Mouse (Mus musculus): Measurements from ENCODE around the gene Dnaja1. TPM values are rescaled to one million over a fixed set of nuclear protein-coding genes. Genes with fewer than 3 reads are reported as not detected.
A peak's percentile ranks its signal among the peaks of the same experiment; 100 is the strongest.

Dnaja1 gene
- total RNA-seq, 2 experiments from 2014 or later, result 227 to 253 TPM

DNA sequence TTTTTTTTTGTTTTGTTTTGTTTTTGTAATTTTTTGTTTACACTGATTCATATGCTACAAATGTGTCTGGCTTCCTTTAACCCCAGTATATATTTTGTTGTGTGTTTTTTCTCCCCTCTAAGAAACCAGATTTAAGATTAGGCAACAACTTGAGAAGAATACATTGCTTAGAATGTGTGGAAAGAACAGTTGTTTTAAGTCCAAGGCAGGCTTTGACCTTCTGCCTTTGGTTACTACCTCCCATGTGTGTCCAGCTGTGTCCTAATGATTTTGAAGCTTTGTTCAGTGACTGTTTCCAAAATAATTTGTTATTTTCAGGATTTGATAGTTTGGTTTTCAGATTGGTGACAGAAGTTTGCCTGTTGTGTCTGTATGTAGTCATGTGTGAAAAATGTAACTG is 9.3 kb downstream of the Dnaja1 start:
- DNase-seq (ENCODE audit: low spot score in 2 of 2), result no peak

GRCm38 (mm10) chr4:40735351-40735750 is 13.4 kb downstream of the Dnaja1 start:
- DNase-seq (ENCODE audit: low spot score in 2 of 2), result no peak

GRCm38 (mm10) chr4:40757157-40757779 is 35.3 kb downstream of the Dnaja1 start:
- DNase-seq (ENCODE audit: low spot score in 2 of 2), result no peak

DNA sequence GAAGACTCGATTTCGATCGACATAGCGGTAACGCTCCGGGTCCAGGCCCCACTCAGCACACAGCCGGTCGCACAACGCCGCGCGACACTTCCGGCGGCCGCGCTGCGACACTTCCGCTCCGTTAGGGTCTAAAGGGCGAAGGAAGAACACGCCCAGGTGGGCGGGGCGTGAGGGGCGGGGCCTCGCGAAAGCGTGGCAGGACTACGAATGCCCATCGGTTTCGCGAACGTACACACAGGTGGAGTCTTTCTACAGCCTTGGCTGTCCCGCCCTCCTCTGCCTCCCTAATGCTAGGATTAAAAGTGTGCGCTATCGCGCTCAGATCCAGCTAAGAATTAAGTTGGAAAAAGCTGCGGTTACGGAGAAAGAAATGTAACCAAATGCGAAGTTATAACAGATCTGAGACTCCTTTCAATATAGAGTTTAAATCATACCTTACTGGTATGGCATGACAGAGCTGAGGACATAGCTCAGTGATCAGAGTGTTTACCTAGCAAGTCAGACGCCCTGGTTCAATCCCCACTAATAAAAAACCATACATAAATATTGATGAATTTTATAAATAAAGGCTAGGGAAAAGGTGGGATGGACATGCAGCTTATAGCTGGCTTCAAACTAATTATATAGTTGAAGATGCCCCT is 36.0 kb downstream of the Dnaja1 start, which contains the start of gene Smu1:
Gene Smu1 (minus strand): TSS at position 144 of the 641 bp plus-strand sequence.
- DNase-seq (ENCODE audit: low spot score in 2 of 2), result peak; percentile 90 to 92

- DNase-seq (ENCODE audit: low spot score in 2 of 2), result no peak
These were observed 37.9 kb downstream of the Dnaja1 start for GRCm38 (mm10) chr4:40759876-40760275.

- peak; percentile 35 to 61 for DNase-seq (ENCODE audit: low spot score in 2 of 2)
These were observed 52.6 kb downstream of the Dnaja1 start for GRCm38 (mm10) chr4:40774279-40775259.

GRCm38 (mm10) chr4:40776416-40776815 is 54.5 kb downstream of the Dnaja1 start:
- DNase-seq (ENCODE audit: low spot score in 2 of 2), result no peak

DNA sequence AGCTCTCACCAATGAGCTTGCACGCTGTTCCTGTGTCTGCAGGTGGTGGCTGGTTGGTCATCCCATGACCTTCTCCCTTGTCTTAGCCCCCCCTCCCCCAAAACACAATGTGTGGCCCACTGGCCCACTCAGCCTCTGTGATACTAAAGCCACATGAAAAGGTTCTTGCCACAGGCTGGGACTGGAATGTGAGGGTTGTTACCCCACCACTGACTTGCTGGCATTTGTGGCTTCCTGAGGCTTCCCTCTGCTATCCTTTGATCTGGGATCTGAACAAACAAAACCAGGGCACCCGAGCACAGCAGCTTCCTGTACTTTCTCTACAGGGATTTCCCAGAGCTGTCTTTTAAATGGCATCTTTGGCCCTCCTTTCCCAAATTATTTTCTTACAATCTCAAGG is 55.2 kb downstream of the Dnaja1 start:
- DNase-seq (ENCODE audit: low spot score in 2 of 2), result no peak

GRCm38 (mm10) chr4:40778656-40779055 is 56.7 kb downstream of the Dnaja1 start:
- DNase-seq (ENCODE audit: low spot score in 2 of 2), result no peak

DNA sequence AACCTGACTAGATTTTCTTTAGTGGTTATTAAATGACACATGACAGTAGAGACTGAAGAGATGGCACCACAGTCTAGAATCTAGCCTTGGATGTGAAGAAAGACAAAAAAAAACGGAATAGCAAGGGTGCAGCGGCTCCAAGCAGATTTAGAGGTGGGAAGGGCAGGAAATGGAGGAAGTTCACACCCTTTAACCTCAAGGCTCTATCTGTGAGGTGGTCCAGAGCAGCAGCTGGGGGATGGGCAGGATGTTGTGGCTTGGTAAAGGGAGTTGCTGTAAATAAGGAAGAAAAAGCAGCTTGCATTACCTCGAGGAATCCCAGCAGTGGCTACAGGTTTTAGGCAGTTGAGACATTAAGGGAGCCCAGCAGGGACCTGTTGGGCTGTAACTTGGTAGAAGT is 59.2 kb downstream of the Dnaja1 start:
- DNase-seq (ENCODE audit: low spot score in 2 of 2), result no peak

DNA sequence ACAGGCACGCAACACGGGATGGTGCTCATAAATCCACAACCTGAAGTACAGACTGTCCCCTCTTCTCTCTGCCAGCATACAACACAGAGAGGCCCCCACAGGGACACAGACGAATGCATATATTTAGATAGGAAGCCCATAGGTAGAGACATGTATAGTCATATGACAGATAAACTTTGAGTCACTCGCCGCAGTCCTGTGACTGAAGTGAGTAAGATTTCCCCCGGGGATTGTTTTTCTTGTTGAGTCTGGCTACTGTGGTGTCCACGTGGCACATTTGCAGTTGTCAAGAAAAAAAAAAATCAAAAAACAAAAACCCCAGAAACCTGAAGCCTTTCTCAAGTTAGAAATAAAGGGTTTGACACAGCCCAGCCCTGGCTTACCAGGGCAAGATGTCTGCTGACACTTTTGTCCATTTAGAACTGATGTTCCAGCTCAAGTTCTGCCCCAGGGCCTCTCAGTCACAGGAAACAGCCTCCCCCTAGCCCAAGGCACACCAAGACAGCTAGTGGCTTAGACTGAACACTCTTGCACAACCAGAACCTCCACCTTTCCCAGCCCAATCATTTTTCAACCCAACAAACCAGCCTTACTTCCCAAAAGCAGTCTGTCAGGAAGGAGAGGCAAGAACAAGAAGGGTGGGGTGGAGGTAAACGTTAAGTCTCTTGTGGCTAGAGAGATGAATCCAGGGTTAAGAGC is 60.0 kb downstream of the Dnaja1 start:
- DNase-seq (ENCODE audit: low spot score in 2 of 2), result no peak

DNA sequence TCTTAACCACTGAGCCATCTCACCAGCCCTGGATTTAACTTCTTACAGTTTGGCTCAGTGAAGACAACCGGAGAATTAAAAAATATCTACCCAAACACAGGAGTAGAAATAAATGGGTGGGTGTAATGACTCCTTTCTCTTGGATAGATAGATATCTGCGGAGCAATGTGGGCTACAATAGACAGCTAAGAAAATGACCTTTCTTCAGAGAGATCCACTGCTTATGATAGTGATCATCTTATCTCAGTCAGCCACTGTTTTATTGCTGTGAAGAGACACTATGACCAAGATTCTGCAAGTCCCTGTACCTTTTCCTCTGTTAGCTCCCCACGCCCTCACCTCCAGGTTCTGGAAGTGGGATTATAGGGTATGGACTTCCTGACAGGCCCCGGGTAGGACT is 61.1 kb downstream of the Dnaja1 start:
- no peak for DNase-seq (ENCODE audit: low spot score in 2 of 2)

- no peak for DNase-seq (ENCODE audit: low spot score in 2 of 2)
These were observed 62.7 kb downstream of the Dnaja1 start for GRCm38 (mm10) chr4:40784556-40785169.

GRCm38 (mm10) chr4:40785620-40786166 is 63.7 kb downstream of the Dnaja1 start:
- DNase-seq (ENCODE audit: low spot score in 2 of 2), result no peak

GRCm38 (mm10) chr4:40786578-40786977 is 64.6 kb downstream of the Dnaja1 start:
- DNase-seq (ENCODE audit: low spot score in 2 of 2), result no peak

Small RNA genes lying within 50 kb of the gene (microRNA-seq; reads per million reads assigned to microRNA genes)
- not detected for gene Mir207

Other genes with a start within 250 kb of the Dnaja1 start
- under 1 TPM; 0.20 to 0.70 TPM for gene Tmem215, start 250.0 kb upstream of the Dnaja1 start, total RNA-seq (2021)
- gene Aptx, start 19.0 kb upstream of the Dnaja1 start, total RNA-seq (2021), result 10 to 100 TPM; 23.4 to 25.6 TPM
- gene Smu1, start 35.8 kb downstream of the Dnaja1 start, total RNA-seq (2021), result 10 to 100 TPM; 75.6 to 78.8 TPM
- gene B4galt1, start 131.9 kb downstream of the Dnaja1 start, total RNA-seq (2021), result 10 to 100 TPM; 90.1 to 98.1 TPM
- gene Spink4, start 197.9 kb downstream of the Dnaja1 start, total RNA-seq (2021), result 10 to 100 TPM; 14.6 to 17.7 TPM
- 100 to 1,000 TPM; 225 to 228 TPM for gene Bag1, start 226.1 kb downstream of the Dnaja1 start, total RNA-seq (2021)
- gene Chmp5, start 226.3 kb downstream of the Dnaja1 start, total RNA-seq (2021), result 10 to 100 TPM; 69.0 to 76.8 TPM
- 100 to 1,000 TPM; 107 to 110 TPM for gene Nfx1, start 248.8 kb downstream of the Dnaja1 start, total RNA-seq (2021)

All from adrenal gland, postnatal 4 days (tissue).